Mouse (Mus musculus): ENCODE results near the gene Taf15. TPM values are rescaled to one million over a fixed set of nuclear protein-coding genes. Genes with fewer than 3 reads are reported as not detected.

Taf15 gene
- polyA plus RNA-seq, 1 experiment from 2014 or later: 13.8 TPM

DNA sequence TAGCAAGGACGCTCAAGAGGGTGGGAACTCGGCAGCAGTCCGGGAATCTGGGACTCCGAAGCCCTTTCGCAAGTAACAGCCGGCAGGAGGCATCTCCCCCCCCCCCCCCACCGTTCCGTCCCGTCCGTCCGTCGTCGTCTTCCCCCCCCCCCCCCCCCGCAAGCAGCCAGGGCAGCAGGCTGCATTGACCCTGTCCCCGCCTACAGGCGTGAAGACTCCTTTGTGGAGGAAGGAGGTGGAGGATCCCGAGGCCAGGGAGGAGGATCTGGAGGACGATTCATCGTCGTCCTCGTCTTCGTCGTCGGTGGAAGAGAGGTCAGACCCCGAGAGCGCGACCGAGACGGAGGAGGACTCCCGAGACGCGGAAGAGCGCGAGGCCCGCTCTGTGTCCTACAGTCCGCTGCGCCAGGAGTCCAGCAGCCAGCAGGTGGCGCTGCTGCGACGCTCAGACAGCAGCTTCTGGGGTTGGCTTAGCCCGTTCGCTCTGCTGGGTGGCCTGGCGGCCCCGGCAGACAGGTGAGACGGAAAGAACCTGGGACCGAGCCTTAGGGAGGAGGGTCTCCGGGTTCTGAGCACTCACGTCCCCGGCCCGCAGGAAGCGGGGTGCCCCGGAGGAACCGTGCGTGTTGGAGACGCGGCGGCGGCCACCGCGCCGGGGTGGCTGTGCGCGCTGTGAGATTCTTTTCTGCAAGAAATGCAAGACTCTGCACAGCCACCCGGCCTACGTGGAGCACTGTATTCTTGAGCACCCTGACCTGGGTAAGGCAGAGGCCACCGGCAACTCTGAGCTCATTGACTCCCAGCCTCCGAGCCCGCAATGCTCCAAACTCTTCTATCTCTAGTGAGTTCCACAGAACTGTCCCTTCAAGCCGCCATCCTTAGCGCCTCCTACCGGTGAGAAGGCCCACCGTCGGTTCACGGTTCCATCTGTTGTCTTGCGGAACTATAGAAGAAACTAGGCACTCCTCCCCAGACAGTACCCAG, 32.5 kb upstream of the Taf15 start:
- no peaks in the 10 kb centered on the region for H3K36me3 ChIP-seq (ENCODE audit: control insufficient read depth, insufficient read depth, low read length)
- peak overlapping the region; percentile 54 for H3K4me3 ChIP-seq (ENCODE audit: low read depth, low read length)
- H3K9ac ChIP-seq (ENCODE audit: low read length): peak overlapping the region; percentile 59
- whole genome bisulfite sequencing: under 1% methylated on average over 64 of the region's 75 CpGs
- H3K4me2 ChIP-seq (ENCODE audit: low read depth, low read length, severe bottlenecking): peak overlapping the region; percentile 84
- H3K27ac ChIP-seq (ENCODE audit: low read depth, low read length): no peak overlapping the region
- H3K27me3 ChIP-seq (ENCODE audit: control insufficient read depth, insufficient read depth, low read length): peaks cover 43% of the 10 kb centered on the region
- no peaks in the 10 kb centered on the region for H3K9me3 ChIP-seq (ENCODE audit: control insufficient read depth, low read length)
- DNase-seq (ENCODE audit: low spot score) (peak; percentile 94), ATAC-seq (replicated peaks; ENCODE audit: low FRiP score) (peak; percentile 92)
- no peaks in the 10 kb centered on the region; the same call in 1 of the 2 replicates for H3K4me1 ChIP-seq (replicated peaks; ENCODE audit: control insufficient read depth, insufficient read depth, low read length)

GRCm38 (mm10) chr11:83441235-83441634, 31.7 kb upstream of the Taf15 start:
- Histone ChIP-seq H3K9me3 (ENCODE audit: control insufficient read depth, low read length) (no peaks in the 10 kb centered on the region), H3K4me2 (ENCODE audit: low read depth, low read length, severe bottlenecking) (no peak overlapping the region), H3K36me3 (ENCODE audit: control insufficient read depth, insufficient read depth, low read length) (no peaks in the 10 kb centered on the region), H3K9ac (ENCODE audit: low read length) (no peak overlapping the region), H3K4me1 (replicated peaks; ENCODE audit: control insufficient read depth, insufficient read depth, low read length) (no peaks in the 10 kb centered on the region; the same call in 1 of the 2 replicates), H3K4me3 (ENCODE audit: low read depth, low read length) (no peak overlapping the region), H3K27me3 (ENCODE audit: control insufficient read depth, insufficient read depth, low read length) (peaks cover 45% of the 10 kb centered on the region), H3K27ac (ENCODE audit: low read depth, low read length) (no peak overlapping the region)
- WGBS: 38% methylated on average over 7 of the region's 7 CpGs
- DNase-seq (ENCODE audit: low spot score) (no peak), ATAC-seq (replicated peaks; ENCODE audit: low FRiP score) (no peak)

DNA sequence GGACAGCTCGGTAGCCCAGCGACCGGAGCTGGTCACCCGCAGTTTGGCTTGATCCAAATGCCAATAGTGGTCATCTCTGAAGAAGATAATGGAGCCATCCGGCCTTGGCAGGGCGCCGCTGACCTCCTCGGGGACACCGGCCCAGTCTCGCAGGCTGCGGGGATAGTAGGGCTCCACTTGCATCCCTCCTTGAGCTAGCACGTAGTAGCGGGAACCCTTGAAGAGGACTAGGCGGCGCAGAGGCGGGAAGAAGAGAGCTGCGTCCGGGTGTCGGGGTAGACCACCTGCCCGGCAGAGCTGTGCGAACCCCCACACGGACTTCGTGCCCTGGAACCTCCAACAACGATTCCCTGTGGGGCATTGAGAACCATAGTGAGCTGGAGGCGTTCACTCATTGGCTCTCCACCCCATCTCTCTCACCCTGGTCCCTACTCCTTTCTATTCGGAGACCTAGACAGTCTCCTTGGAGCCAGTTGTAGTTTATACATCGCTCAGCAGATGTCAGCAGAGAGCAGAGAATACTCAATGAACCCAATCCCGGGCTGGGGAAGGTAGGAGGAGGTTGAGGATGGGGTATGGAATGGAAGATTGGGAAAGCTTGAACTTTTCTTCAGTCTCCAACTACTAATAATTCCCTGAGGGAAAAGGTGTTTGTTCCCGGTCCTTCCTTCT, 30.2 kb upstream of the Taf15 start:
- Histone ChIP-seq H3K4me1 (replicated peaks; ENCODE audit: control insufficient read depth, insufficient read depth, low read length) (no peaks in the 10 kb centered on the region; the same call in 1 of the 2 replicates), H3K4me3 (ENCODE audit: low read depth, low read length) (peak overlapping the region; percentile 11; the same call in 1 of the 2 replicates), H3K9me3 (ENCODE audit: control insufficient read depth, low read length) (no peaks in the 10 kb centered on the region), H3K27ac (ENCODE audit: low read depth, low read length) (no peak overlapping the region), H3K27me3 (ENCODE audit: control insufficient read depth, insufficient read depth, low read length) (peaks cover 45% of the 10 kb centered on the region), H3K9ac (ENCODE audit: low read length) (no peak overlapping the region), H3K36me3 (ENCODE audit: control insufficient read depth, insufficient read depth, low read length) (no peaks in the 10 kb centered on the region), H3K4me2 (ENCODE audit: low read depth, low read length, severe bottlenecking) (peak overlapping the region; percentile 44)
- WGBS: 12% methylated on average over 29 of the region's 29 CpGs
- DNase-seq (ENCODE audit: low spot score): peak; percentile 79
- 0 out of 2 replicates have a peak, but pooled peaks have one; percentile 39 for ATAC-seq (replicated peaks; ENCODE audit: low FRiP score)

GRCm38 (mm10) chr11:83443824-83444223, 29.1 kb upstream of the Taf15 start:
- no peaks in the 10 kb centered on the region for H3K9me3 ChIP-seq (ENCODE audit: control insufficient read depth, low read length)
- H3K9ac ChIP-seq (ENCODE audit: low read length): no peak overlapping the region
- ATAC-seq (replicated peaks; ENCODE audit: low FRiP score) (no peak), DNase-seq (ENCODE audit: low spot score) (no peak)
- peaks cover 45% of the 10 kb centered on the region for H3K27me3 ChIP-seq (ENCODE audit: control insufficient read depth, insufficient read depth, low read length)
- no peak overlapping the region for H3K4me3 ChIP-seq (ENCODE audit: low read depth, low read length)
- H3K27ac ChIP-seq (ENCODE audit: low read depth, low read length): no peak overlapping the region
- H3K36me3 ChIP-seq (ENCODE audit: control insufficient read depth, insufficient read depth, low read length): no peaks in the 10 kb centered on the region
- H3K4me1 ChIP-seq (replicated peaks; ENCODE audit: control insufficient read depth, insufficient read depth, low read length): peaks cover 2% of the 10 kb centered on the region; the same call in 1 of the 2 replicates
- no peak overlapping the region for H3K4me2 ChIP-seq (ENCODE audit: low read depth, low read length, severe bottlenecking)
- 9% methylated on average over 7 of the region's 7 CpGs for WGBS

DNA sequence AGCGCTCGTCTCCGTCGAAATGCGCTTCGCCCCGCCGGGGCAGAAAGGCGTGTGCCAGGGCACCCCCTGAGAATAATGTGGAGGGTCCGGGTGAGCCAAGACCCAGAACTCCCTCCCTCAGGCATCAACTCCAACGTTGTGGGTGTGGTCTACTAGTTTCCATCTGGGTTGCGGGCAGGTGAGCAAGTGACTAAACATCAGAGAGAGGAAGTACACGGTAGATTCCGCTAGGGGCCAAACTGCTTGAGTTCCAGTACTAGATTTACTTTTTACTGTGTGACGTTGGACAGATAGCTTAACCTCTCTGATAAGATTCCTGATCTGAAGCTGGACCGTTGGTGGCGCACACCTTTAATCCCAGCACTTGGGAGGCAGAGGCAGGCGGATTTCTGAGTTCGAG, 27.9 kb upstream of the Taf15 start:
- Histone ChIP-seq H3K9ac (ENCODE audit: low read length) (no peak overlapping the region), H3K36me3 (ENCODE audit: control insufficient read depth, insufficient read depth, low read length) (no peaks in the 10 kb centered on the region), H3K9me3 (ENCODE audit: control insufficient read depth, low read length) (no peaks in the 10 kb centered on the region), H3K4me2 (ENCODE audit: low read depth, low read length, severe bottlenecking) (no peak overlapping the region), H3K4me1 (replicated peaks; ENCODE audit: control insufficient read depth, insufficient read depth, low read length) (peaks cover 2% of the 10 kb centered on the region; the same call in 1 of the 2 replicates), H3K27me3 (ENCODE audit: control insufficient read depth, insufficient read depth, low read length) (peaks cover 45% of the 10 kb centered on the region), H3K4me3 (ENCODE audit: low read depth, low read length) (no peak overlapping the region; the same call in 1 of the 2 replicates), H3K27ac (ENCODE audit: low read depth, low read length) (no peak overlapping the region)
- DNase-seq (ENCODE audit: low spot score) (no peak), ATAC-seq (replicated peaks; ENCODE audit: low FRiP score) (no peak)
- WGBS: 32% methylated on average over 19 of the region's 19 CpGs

DNA sequence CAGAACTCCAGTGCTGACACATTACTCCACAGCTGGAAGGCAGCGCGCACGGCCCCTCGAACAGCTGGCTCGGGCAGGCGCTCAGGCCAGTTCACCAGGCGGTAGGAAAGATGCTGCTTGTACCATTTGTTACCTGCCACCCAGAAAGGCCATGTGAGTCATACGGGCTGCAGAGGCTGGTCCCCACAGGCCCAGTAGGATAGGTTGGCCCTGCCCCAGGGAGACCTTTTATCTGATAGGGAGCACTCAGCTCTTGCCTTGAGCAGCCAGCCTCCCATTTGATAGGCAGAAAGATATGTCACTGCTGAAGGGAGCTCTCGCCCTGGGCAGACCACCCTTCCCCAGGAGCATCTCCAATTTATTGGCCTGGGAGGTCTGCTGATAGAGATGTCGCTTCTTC, 25.3 kb upstream of the Taf15 start:
- Histone ChIP-seq H3K4me3 (ENCODE audit: low read depth, low read length) (no peak overlapping the region), H3K27me3 (ENCODE audit: control insufficient read depth, insufficient read depth, low read length) (peaks cover 29% of the 10 kb centered on the region), H3K27ac (ENCODE audit: low read depth, low read length) (no peak overlapping the region), H3K36me3 (ENCODE audit: control insufficient read depth, insufficient read depth, low read length) (no peaks in the 10 kb centered on the region), H3K4me2 (ENCODE audit: low read depth, low read length, severe bottlenecking) (no peak overlapping the region), H3K4me1 (replicated peaks; ENCODE audit: control insufficient read depth, insufficient read depth, low read length) (peaks cover 2% of the 10 kb centered on the region; the same call in 1 of the 2 replicates), H3K9me3 (ENCODE audit: control insufficient read depth, low read length) (no peaks in the 10 kb centered on the region), H3K9ac (ENCODE audit: low read length) (no peak overlapping the region)
- 84% methylated on average over 10 of the region's 10 CpGs for WGBS
- no peak for DNase-seq (ENCODE audit: low spot score)
- ATAC-seq (replicated peaks; ENCODE audit: low FRiP score): no peak

DNA sequence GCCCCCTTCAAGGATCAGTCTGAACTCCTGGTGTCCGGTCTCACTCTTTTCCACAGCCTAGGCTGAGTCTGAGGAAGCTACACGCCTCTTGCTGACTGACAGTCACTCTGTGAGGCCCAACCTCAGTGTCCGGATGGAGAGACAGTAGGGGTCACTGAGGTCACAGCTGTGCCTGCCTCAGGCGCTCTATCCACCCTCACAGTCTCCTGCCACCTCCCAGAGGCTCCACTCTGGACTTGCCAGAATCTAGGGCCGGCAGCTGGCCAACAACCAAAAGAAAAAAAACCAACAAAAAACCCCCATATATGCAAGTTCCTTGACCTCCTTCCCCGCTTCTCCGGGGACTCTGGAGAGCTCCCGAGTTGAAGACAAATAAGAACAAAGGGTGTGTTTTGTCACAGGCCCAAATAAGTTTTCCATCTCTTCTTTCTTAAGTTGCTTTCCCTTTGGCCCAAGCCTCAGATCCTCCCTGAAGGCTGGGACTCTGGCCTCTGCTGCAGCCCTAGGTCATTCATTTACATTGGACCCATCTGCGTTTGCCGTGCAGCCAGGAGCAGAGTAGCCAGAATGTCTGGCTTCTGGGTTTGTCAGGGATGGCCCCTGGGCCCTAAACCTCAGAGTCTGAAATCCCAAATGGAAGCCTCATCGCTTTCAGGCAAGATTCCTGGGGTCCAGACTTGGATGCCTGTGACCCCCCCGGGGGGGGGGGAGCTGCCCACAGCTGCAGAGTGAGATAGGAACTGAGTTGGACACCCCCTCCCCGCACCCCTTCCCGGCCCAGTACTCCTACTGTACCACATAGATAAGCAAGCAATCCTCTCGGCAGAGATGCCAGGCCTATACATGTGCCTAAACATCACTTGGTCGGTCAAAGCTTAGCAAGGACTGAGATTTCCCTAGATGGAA, 24.6 kb upstream of the Taf15 start:
- Histone ChIP-seq H3K27me3 (ENCODE audit: control insufficient read depth, insufficient read depth, low read length) (peaks cover 23% of the 10 kb centered on the region), H3K9ac (ENCODE audit: low read length) (no peak overlapping the region), H3K4me2 (ENCODE audit: low read depth, low read length, severe bottlenecking) (no peak overlapping the region), H3K27ac (ENCODE audit: low read depth, low read length) (no peak overlapping the region), H3K4me3 (ENCODE audit: low read depth, low read length) (no peak overlapping the region), H3K9me3 (ENCODE audit: control insufficient read depth, low read length) (no peaks in the 10 kb centered on the region), H3K4me1 (replicated peaks; ENCODE audit: control insufficient read depth, insufficient read depth, low read length) (peaks cover 2% of the 10 kb centered on the region; the same call in 1 of the 2 replicates), H3K36me3 (ENCODE audit: control insufficient read depth, insufficient read depth, low read length) (no peaks in the 10 kb centered on the region)
- DNase-seq (ENCODE audit: low spot score) (no peak), ATAC-seq (replicated peaks; ENCODE audit: low FRiP score) (no peak)
- WGBS: 53% methylated on average over 16 of the region's 16 CpGs

GRCm38 (mm10) chr11:83448927-83449236, 24.0 kb upstream of the Taf15 start:
- Histone ChIP-seq H3K27me3 (ENCODE audit: control insufficient read depth, insufficient read depth, low read length) (peaks cover 17% of the 10 kb centered on the region), H3K4me3 (ENCODE audit: low read depth, low read length) (no peak overlapping the region), H3K4me1 (replicated peaks; ENCODE audit: control insufficient read depth, insufficient read depth, low read length) (peaks cover 2% of the 10 kb centered on the region; the same call in 1 of the 2 replicates), H3K36me3 (ENCODE audit: control insufficient read depth, insufficient read depth, low read length) (no peaks in the 10 kb centered on the region), H3K4me2 (ENCODE audit: low read depth, low read length, severe bottlenecking) (no peak overlapping the region), H3K27ac (ENCODE audit: low read depth, low read length) (no peak overlapping the region), H3K9me3 (ENCODE audit: control insufficient read depth, low read length) (no peaks in the 10 kb centered on the region), H3K9ac (ENCODE audit: low read length) (no peak overlapping the region)
- DNase-seq (ENCODE audit: low spot score): no peak
- ATAC-seq (replicated peaks; ENCODE audit: low FRiP score): no peak

All from forebrain, embryonic 11.5 days (tissue).